Mouse (Mus musculus): Measurements from ENCODE around the gene Gm21882. TPM values are rescaled to one million over a fixed set of nuclear protein-coding genes. Genes with fewer than 3 reads are reported as not detected.
"Not testable (repeated sequence)": the region's sequence is repeated elsewhere in the genome, so short reads cannot be mapped to it uniquely, and the experiment has no call there.

Gene Gm21882
- not detected in 2 replicates for polyA plus RNA-seq (2014; fragmentation: Nextera tagmentation; extraction: Ambion mirVana)

GRCm38 (mm10) chrY:40381423-40381822, at the start of gene Gm21882:
Gene Gm21882 (minus strand): TSS chrY:40381523.
- not testable (repeated sequence) for H3K9me3 ChIP-seq (ENCODE audit: control insufficient read depth, low read length); DNase-seq (ENCODE audit: low spot score); H3K27me3 ChIP-seq (replicated peaks; ENCODE audit: control insufficient read depth, insufficient read depth, low read length); ATAC-seq (ENCODE audit: low read depth); H3K27ac ChIP-seq (replicated peaks; ENCODE audit: low read depth, low read length); H3K4me3 ChIP-seq (ENCODE audit: low read depth, low read length); H3K36me3 ChIP-seq (ENCODE audit: control insufficient read depth, insufficient read depth, low read length); H3K4me1 ChIP-seq (ENCODE audit: control insufficient read depth, insufficient read depth, low read length); H3K9ac ChIP-seq (ENCODE audit: low read depth, low read length); H3K4me2 ChIP-seq (ENCODE audit: low read depth, low read length)
- WGBS, result 29% methylated on average over 1 of the region's 1 CpGs

Other genes starting within 250 kb of the Gm21882 start
- not detected in 2 replicates for gene Gm21865, start 64.6 kb downstream of the Gm21882 start, polyA plus RNA-seq (2014; fragmentation: Nextera tagmentation; extraction: Ambion mirVana)

Measured in embryonic facial prominence, embryonic 14.5 days (tissue).